Mouse (Mus musculus): ENCODE data around the gene Taf8.

The Taf8 gene

GRCm38 (mm10) chr17:47501946-47502706 lies at the start of gene Taf8:
TSS of gene Taf8 (minus strand) at chr17:47502292.
- peaks cover 74% of the 10 kb centered on the region for H3K4me1 ChIP-seq (replicated peaks; ENCODE audit: low read depth, low read length)
- TF ChIP-seq POU5F1 (IDR thresholded peaks at IDR 0.05; ENCODE audit: borderline replicate concordance, low read length) = no peak
- no peak for TF ChIP-seq CTCF (conservative IDR thresholded peaks at IDR 0.05; ENCODE audit: low read length)
- TF ChIP-seq NANOG (IDR thresholded peaks at IDR 0.05; ENCODE audit: borderline replicate concordance, low read length) = no peak
- no peaks in the 10 kb centered on the region for H3K9me3 ChIP-seq (ENCODE audit: low read length)
- H3K27me3 ChIP-seq (ENCODE audit: insufficient read depth, low read length) = no peaks in the 10 kb centered on the region
- peaks cover 38% of the 10 kb centered on the region for H3K36me3 ChIP-seq (ENCODE audit: insufficient read depth, low read length)
- H3K4me3 ChIP-seq (replicated peaks; ENCODE audit: low read length) = peak within 1 kb of the TSS; percentile 89

- H3K36me3 ChIP-seq (ENCODE audit: insufficient read depth, low read length) = no peaks in the 10 kb centered on the region
- peaks cover 43% of the 10 kb centered on the region for H3K4me1 ChIP-seq (replicated peaks; ENCODE audit: low read depth, low read length)
- no peak overlapping the region for H3K4me3 ChIP-seq (replicated peaks; ENCODE audit: low read length)
- no peaks in the 10 kb centered on the region for H3K27me3 ChIP-seq (ENCODE audit: insufficient read depth, low read length)
- TF ChIP-seq NANOG (IDR thresholded peaks at IDR 0.05; ENCODE audit: borderline replicate concordance, low read length) (no peak), POU5F1 (IDR thresholded peaks at IDR 0.05; ENCODE audit: borderline replicate concordance, low read length) (no peak), CTCF (conservative IDR thresholded peaks at IDR 0.05; ENCODE audit: low read length) (no peak)
- no peaks in the 10 kb centered on the region for H3K9me3 ChIP-seq (ENCODE audit: low read length)
Measured at GRCm38 (mm10) chr17:47551049-47551448, 49.0 kb upstream of the Taf8 start.

- H3K9me3 ChIP-seq (ENCODE audit: low read length) = no peaks in the 10 kb centered on the region
- TF ChIP-seq POU5F1 (IDR thresholded peaks at IDR 0.05; ENCODE audit: borderline replicate concordance, low read length) (no peak), CTCF (conservative IDR thresholded peaks at IDR 0.05; ENCODE audit: low read length) (no peak), NANOG (IDR thresholded peaks at IDR 0.05; ENCODE audit: borderline replicate concordance, low read length) (no peak)
Measured at GRCm38 (mm10) chr17:47545861-47546331, 43.8 kb upstream of the Taf8 start.

GRCm38 (mm10) chr17:47545154-47545553 lies 43.1 kb upstream of the Taf8 start:
- TF ChIP-seq POU5F1 (IDR thresholded peaks at IDR 0.05; ENCODE audit: borderline replicate concordance, low read length) (no peak), CTCF (conservative IDR thresholded peaks at IDR 0.05; ENCODE audit: low read length) (no peak), NANOG (IDR thresholded peaks at IDR 0.05; ENCODE audit: borderline replicate concordance, low read length) (no peak)
- Histone ChIP-seq H3K9me3 (ENCODE audit: low read length) (no peaks in the 10 kb centered on the region), H3K36me3 (ENCODE audit: insufficient read depth, low read length) (no peaks in the 10 kb centered on the region), H3K27me3 (ENCODE audit: insufficient read depth, low read length) (no peaks in the 10 kb centered on the region), H3K4me1 (replicated peaks; ENCODE audit: low read depth, low read length) (peaks cover 76% of the 10 kb centered on the region), H3K4me3 (replicated peaks; ENCODE audit: low read length) (no peak overlapping the region)

More at GRCm38 (mm10) chr17:47545861-47546331, 43.8 kb upstream of the Taf8 start:
- no peaks in the 10 kb centered on the region for H3K27me3 ChIP-seq (ENCODE audit: insufficient read depth, low read length)
- H3K36me3 ChIP-seq (ENCODE audit: insufficient read depth, low read length) = no peaks in the 10 kb centered on the region
- H3K4me1 ChIP-seq (replicated peaks; ENCODE audit: low read depth, low read length) = peaks cover 77% of the 10 kb centered on the region
- H3K4me3 ChIP-seq (replicated peaks; ENCODE audit: low read length) = peak overlapping the region; percentile 26

GRCm38 (mm10) chr17:47543051-47543650 lies 41.1 kb upstream of the Taf8 start:
- no peaks in the 10 kb centered on the region for H3K9me3 ChIP-seq (ENCODE audit: low read length)
- no peaks in the 10 kb centered on the region for H3K27me3 ChIP-seq (ENCODE audit: insufficient read depth, low read length)
- peaks cover 78% of the 10 kb centered on the region for H3K4me1 ChIP-seq (replicated peaks; ENCODE audit: low read depth, low read length)
- no peaks in the 10 kb centered on the region for H3K36me3 ChIP-seq (ENCODE audit: insufficient read depth, low read length)
- H3K4me3 ChIP-seq (replicated peaks; ENCODE audit: low read length) = peak overlapping the region; percentile 48
- no peak for TF ChIP-seq CTCF (conservative IDR thresholded peaks at IDR 0.05; ENCODE audit: low read length)

GRCm38 (mm10) chr17:47542061-47542460 lies 40.0 kb upstream of the Taf8 start:
- no peaks in the 10 kb centered on the region for H3K27me3 ChIP-seq (ENCODE audit: insufficient read depth, low read length)
- H3K9me3 ChIP-seq (ENCODE audit: low read length) = no peaks in the 10 kb centered on the region
- no peak overlapping the region; the same call in 1 of the 2 replicates for H3K4me3 ChIP-seq (replicated peaks; ENCODE audit: low read length)
- H3K36me3 ChIP-seq (ENCODE audit: insufficient read depth, low read length) = no peaks in the 10 kb centered on the region
- peaks cover 75% of the 10 kb centered on the region for H3K4me1 ChIP-seq (replicated peaks; ENCODE audit: low read depth, low read length)
- no peak for TF ChIP-seq NANOG (IDR thresholded peaks at IDR 0.05; ENCODE audit: borderline replicate concordance, low read length)
- no peak for TF ChIP-seq POU5F1 (IDR thresholded peaks at IDR 0.05; ENCODE audit: borderline replicate concordance, low read length)
- TF ChIP-seq CTCF (conservative IDR thresholded peaks at IDR 0.05; ENCODE audit: low read length) = no peak

GRCm38 (mm10) chr17:47539128-47539527 lies 37.0 kb upstream of the Taf8 start:
- H3K4me3 ChIP-seq (replicated peaks; ENCODE audit: low read length) = no peak overlapping the region
- TF ChIP-seq POU5F1 (IDR thresholded peaks at IDR 0.05; ENCODE audit: borderline replicate concordance, low read length) = no peak
- TF ChIP-seq NANOG (IDR thresholded peaks at IDR 0.05; ENCODE audit: borderline replicate concordance, low read length) = no peak
- TF ChIP-seq CTCF (conservative IDR thresholded peaks at IDR 0.05; ENCODE audit: low read length) = no peak
- H3K27me3 ChIP-seq (ENCODE audit: insufficient read depth, low read length) = no peaks in the 10 kb centered on the region
- no peaks in the 10 kb centered on the region for H3K9me3 ChIP-seq (ENCODE audit: low read length)
- no peaks in the 10 kb centered on the region for H3K36me3 ChIP-seq (ENCODE audit: insufficient read depth, low read length)
- peaks cover 71% of the 10 kb centered on the region for H3K4me1 ChIP-seq (replicated peaks; ENCODE audit: low read depth, low read length)

- no peaks in the 10 kb centered on the region for H3K9me3 ChIP-seq (ENCODE audit: low read length)
- no peaks in the 10 kb centered on the region for H3K36me3 ChIP-seq (ENCODE audit: insufficient read depth, low read length)
- H3K4me3 ChIP-seq (replicated peaks; ENCODE audit: low read length) = no peak overlapping the region
- H3K4me1 ChIP-seq (replicated peaks; ENCODE audit: low read depth, low read length) = peaks cover 70% of the 10 kb centered on the region
- TF ChIP-seq NANOG (IDR thresholded peaks at IDR 0.05; ENCODE audit: borderline replicate concordance, low read length) (no peak), POU5F1 (IDR thresholded peaks at IDR 0.05; ENCODE audit: borderline replicate concordance, low read length) (no peak), CTCF (conservative IDR thresholded peaks at IDR 0.05; ENCODE audit: low read length) (no peak)
- no peaks in the 10 kb centered on the region for H3K27me3 ChIP-seq (ENCODE audit: insufficient read depth, low read length)
Measured at GRCm38 (mm10) chr17:47538049-47538448, 36.0 kb upstream of the Taf8 start.
